Mouse (Mus musculus) CH12.LX (cell line): ENCODE data around the gene Tkfc. TPM values are rescaled to one million over a fixed set of nuclear protein-coding genes. Genes with fewer than 3 reads are reported as not detected.

Experiments used
- DNase-seq: peaks from one replicate; pipeline ENCODE4 v3.0.0-alpha.2; 2013; ENCODE audit errors: extremely low read depth
- H3K27ac ChIP-seq: 2 replicates; pipeline ENCODE4 v1.5.1; 2012; ENCODE audit warnings: low read depth, mild to moderate bottlenecking, control low read depth, moderate library complexity; ENCODE audit not compliant: insufficient read depth
- H3K27me3 ChIP-seq: replicated peaks from 2 replicates; pipeline ENCODE3; 2012; ENCODE audit warnings: inconsistent platforms
- H3K36me3 ChIP-seq, 2 experiments: replicated peaks in 1 of 2; 2 replicates each; pipeline versions ENCODE3 to v1.6.1; 2012; ENCODE audit warnings: inconsistent platforms in 1 of 2, low read length in 1 of 2, mild to moderate bottlenecking in 1 of 2, mixed read lengths in 1 of 2, moderate library complexity in 1 of 2; ENCODE audit not compliant: control insufficient read depth in 1 of 2, insufficient read depth in 1 of 2
- H3K4me1 ChIP-seq, 2 experiments: 2 replicates each; pipeline ENCODE4 v1.6.1; 2012; ENCODE audit warnings: inconsistent platforms in 1 of 2, moderate library complexity in 1 of 2; ENCODE audit not compliant: insufficient read depth in 2 of 2, control insufficient read depth in 1 of 2
- H3K4me2 ChIP-seq: 2 replicates; pipeline ENCODE4 v1.6.1; 2012; ENCODE audit warnings: low read depth, mild to moderate bottlenecking, control low read depth; ENCODE audit not compliant: poor library complexity, insufficient read depth, severe bottlenecking
- H3K4me3 ChIP-seq, 3 experiments: fragments of 150-350 bp in 1 of 3; sonication (generic) in 1 of 3; replicated peaks in 1 of 3; 2 replicates each; pipeline versions ENCODE3 to v1.5.1; 2011 to 2012; ENCODE audit warnings: low read depth in 2 of 3, low read length in 2 of 3, mild to moderate bottlenecking in 2 of 3, moderate library complexity in 2 of 3, control low read depth in 1 of 3, improper control_type of control experiment in 1 of 3, inconsistent platforms in 1 of 3, mixed read lengths in 1 of 3; ENCODE audit not compliant: poor library complexity in 1 of 3
- H3K79me2 ChIP-seq: replicated peaks from 2 replicates; pipeline ENCODE4 v1.6.1; 2012; ENCODE audit warnings: mild to moderate bottlenecking, moderate library complexity; ENCODE audit not compliant: control insufficient read depth, poor library complexity, insufficient read depth, severe bottlenecking; ENCODE audit errors: extremely low read depth
- H3K9ac ChIP-seq: 2 replicates; pipeline ENCODE4 v1.6.1; 2012; ENCODE audit warnings: low read depth, mild to moderate bottlenecking, control low read depth, moderate library complexity; ENCODE audit not compliant: insufficient read depth
- H3K9me3 ChIP-seq: replicated peaks from 2 replicates; pipeline ENCODE3; 2012; ENCODE audit warnings: low read length, inconsistent platforms, mixed read lengths
- CHD1 ChIP-seq: IDR thresholded peaks from 2 replicates; pipeline ENCODE4 v1.6.1; 2012; ENCODE audit warnings: low read depth, low read length, improper control_type of control experiment, inconsistent platforms
- ELF1 ChIP-seq: IDR thresholded peaks from 2 replicates; pipeline ENCODE4 v1.6.1; 2014; ENCODE audit warnings: low read depth, mild to moderate bottlenecking, inconsistent platforms, low read length, improper control_type of control experiment
- GABPA ChIP-seq: IDR thresholded peaks from 2 replicates; pipeline ENCODE4 v1.6.1; 2012; ENCODE audit warnings: low read depth, low read length, improper control_type of control experiment, inconsistent platforms; ENCODE audit not compliant: insufficient replicate concordance
- KAT2A ChIP-seq: IDR thresholded peaks from 2 replicates; pipeline ENCODE4 v1.6.1; 2012; ENCODE audit warnings: low read length, improper control_type of control experiment, inconsistent platforms; ENCODE audit not compliant: insufficient replicate concordance
- MXI1 ChIP-seq: IDR thresholded peaks from 2 replicates; pipeline ENCODE4 v1.6.1; 2011; ENCODE audit warnings: mild to moderate bottlenecking, low read depth, low read length, improper control_type of control experiment
- POLR2A ChIP-seq: IDR thresholded peaks from 2 replicates; pipeline ENCODE4 v1.6.1; 2011; ENCODE audit warnings: low read depth, mild to moderate bottlenecking, improper control_type of control experiment, low read length
- SIN3A ChIP-seq: IDR thresholded peaks from 2 replicates; pipeline ENCODE4 v1.6.1; 2012; ENCODE audit warnings: low read length, improper control_type of control experiment, inconsistent platforms
- TBP ChIP-seq: conservative IDR thresholded peaks from 2 replicates; pipeline ENCODE4 v1.6.1; 2011; ENCODE audit warnings: low read depth, low read length, improper control_type of control experiment
- USF2 ChIP-seq: conservative IDR thresholded peaks from 2 replicates; pipeline ENCODE4 v1.6.1; 2011; ENCODE audit warnings: low read depth, low read length, improper control_type of control experiment
- ZC3H11A ChIP-seq: IDR thresholded peaks from 2 replicates; pipeline ENCODE4 v1.6.1; 2012; ENCODE audit warnings: low read depth, mild to moderate bottlenecking, inconsistent platforms, low read length, improper control_type of control experiment
- ZKSCAN1 ChIP-seq: IDR thresholded peaks from 2 replicates; pipeline ENCODE4 v1.6.1; 2012; ENCODE audit warnings: low read depth, inconsistent platforms, low read length, improper control_type of control experiment, borderline replicate concordance
- dilution Hi-C: fragments of 300-500 bp; cut with MboI; formaldehyde crosslinking; loops from 2 replicates; pipeline ENCODE4 v1.14.3; 2020; ENCODE audit warnings: low sequenced_read_pairs; ENCODE audit not compliant: extremely low pct_unique_long_range_greater_than_20kb, extremely low pct_ligation_motif_present
- in situ Hi-C: fragments of 300-500 bp; cut with MboI; formaldehyde crosslinking; loops from 3 replicates; pipeline ENCODE4 v1.14.3; 2019; ENCODE audit warnings: low sequenced_read_pairs, low pct_ligation_motif_present, low pct_unique_long_range_greater_than_20kb, mixed read lengths
- polyA plus RNA-seq: library from polyadenylated mRNA; unstranded; fragments of >175 nt; gene quantifications from 2 replicates; pipeline ENCODE4 v1.2.1, GENCODE M21; 2012; ENCODE audit warnings: low read depth; ENCODE audit not compliant: insufficient read length
- total RNA-seq, 2 experiments: library from RNA; depleted of rRNA; stranded (reverse); fragments of 300-350 nt in 1 of 2; fragments of >200 nt in 1 of 2; gene quantifications; 2 replicates each; pipeline ENCODE4 v1.2.3; 2012 to 2014

Gene Tkfc
- total and polyA plus RNA-seq, 3 experiments: 2.4 to 15.0 (median 11.0) TPM

DNA sequence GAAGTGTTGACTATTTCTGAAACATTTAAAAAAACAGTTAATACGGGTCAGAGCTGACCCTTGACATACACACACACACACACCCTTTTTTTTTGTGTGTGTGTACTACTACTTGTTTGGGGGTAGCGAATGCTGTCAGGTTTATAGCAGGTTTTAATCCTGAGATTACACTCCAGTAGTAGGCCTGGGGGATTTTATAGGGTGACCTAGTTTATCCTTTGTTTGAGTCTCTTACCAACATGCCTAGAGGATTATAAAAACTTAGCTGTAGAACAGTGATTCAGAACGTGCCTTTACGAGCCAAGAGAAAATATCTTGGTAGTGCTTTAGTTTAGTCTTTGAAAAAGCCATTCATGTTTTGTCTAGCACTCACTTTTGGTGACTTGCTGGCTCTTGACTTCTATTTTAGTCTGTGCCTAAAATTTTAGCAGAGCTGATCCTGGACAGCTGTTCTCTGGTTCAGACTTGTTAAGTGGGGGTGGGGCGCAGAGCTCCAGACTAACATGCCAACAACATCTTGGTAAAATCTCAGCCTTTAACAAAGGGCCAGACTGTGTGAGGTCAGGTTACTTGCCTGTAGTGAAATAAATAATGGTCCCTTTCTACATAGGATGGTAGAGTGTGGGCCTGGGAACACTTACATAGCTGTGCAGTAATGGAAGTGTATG, 3.3 kb upstream of the Tkfc start:
- Histone ChIP-seq H3K9me3 (no peaks in the 10 kb centered on the region), H3K9ac (no peak overlapping the region), H3K4me3 (no peak overlapping the region), H3K27me3 (no peaks in the 10 kb centered on the region), H3K4me1 (peaks cover under 1 to 36% of the 10 kb centered on the region in 2 experiments), H3K36me3 (peaks cover 56 to 69% of the 10 kb centered on the region in 2 experiments), H3K79me2 (peaks cover 42% of the 10 kb centered on the region), H3K4me2 (no peak overlapping the region), H3K27ac (no peak overlapping the region)
- no peak for TF ChIP-seq USF2
- TF ChIP-seq ZKSCAN1: no peak
- TF ChIP-seq KAT2A: no peak
- TF ChIP-seq GABPA: no peak
- no peak for TF ChIP-seq MXI1
- TF ChIP-seq SIN3A: no peak
- no peak for DNase-seq
- dilution Hi-C loops (no loop called here), in situ Hi-C loops (no loop called here)

DNA sequence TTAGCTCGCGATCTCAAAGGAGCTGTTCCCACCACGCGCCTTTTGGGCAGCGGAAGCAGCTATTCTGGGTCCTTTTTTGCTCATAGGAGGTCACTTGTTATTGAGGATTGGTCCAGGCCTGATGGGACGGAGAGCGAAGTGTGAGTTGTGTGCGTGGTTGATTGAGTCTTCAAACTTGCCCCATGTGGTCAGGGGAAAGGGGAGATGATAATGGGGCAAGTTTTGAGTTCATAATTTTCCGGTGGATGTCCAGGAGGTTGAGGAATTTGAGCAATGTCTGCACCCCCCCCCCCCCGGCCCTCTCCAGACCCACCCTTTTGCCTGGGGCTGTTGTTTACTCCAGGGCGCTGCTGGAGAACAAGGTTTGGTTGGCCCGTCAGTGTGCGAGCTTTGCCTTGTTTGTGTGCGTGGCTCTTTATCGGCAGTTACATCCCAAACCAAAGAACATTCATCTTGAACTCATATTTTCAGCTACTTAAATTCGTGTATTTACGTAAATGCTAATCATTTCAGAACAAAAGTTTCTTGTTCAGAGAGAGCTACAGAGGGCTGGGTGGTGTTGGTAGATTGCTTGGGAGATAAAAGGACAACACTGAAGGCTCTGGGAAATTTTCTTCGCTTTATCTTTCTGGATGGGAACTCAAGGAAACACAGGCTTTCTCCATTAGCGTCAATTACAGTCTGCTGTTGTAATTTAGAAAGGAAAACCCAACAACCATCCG, 608 bp upstream of the Tkfc start:
- peak overlapping the region; percentile 79 to 98 (median 93) for H3K4me3 ChIP-seq
- peak overlapping the region; percentile 61; the same call in 1 of the 2 replicates for H3K27ac ChIP-seq
- no peak for DNase-seq
- H3K36me3 ChIP-seq: peaks cover 32 to 44% of the 10 kb centered on the region in 2 experiments
- peaks cover 13 to 58% of the 10 kb centered on the region in 2 experiments for H3K4me1 ChIP-seq
- no peak for TF ChIP-seq ZC3H11A
- peak; percentile 59; the same call in 1 of the 2 replicates for TF ChIP-seq CHD1
- TF ChIP-seq ELF1: no peak
- H3K4me2 ChIP-seq: peak overlapping the region; percentile 96
- H3K79me2 ChIP-seq: peaks cover 41% of the 10 kb centered on the region
- dilution Hi-C loops: no loop called here
- H3K9ac ChIP-seq: peak overlapping the region; percentile 96
- no peaks in the 10 kb centered on the region for H3K9me3 ChIP-seq
- in situ Hi-C loops: no loop called here
- no peaks in the 10 kb centered on the region for H3K27me3 ChIP-seq

GRCm38 (mm10) chr19:10604534-10604933, 920 bp downstream of the Tkfc start:
- in situ Hi-C loops (loop anchor here (5.0 kb wide), 1 partner anchor 42 kb away; no protein-coding TSS in a partner anchor), dilution Hi-C loops (no loop called here)
- Histone ChIP-seq H3K4me3 (peak overlapping the region; percentile 44 to 98 (median 65)), H3K9ac (peak overlapping the region; percentile 86), H3K27me3 (no peaks in the 10 kb centered on the region), H3K36me3 (peaks cover 24 to 42% of the 10 kb centered on the region in 2 experiments), H3K9me3 (no peaks in the 10 kb centered on the region), H3K79me2 (peaks cover 35% of the 10 kb centered on the region), H3K4me1 (peaks cover 13 to 69% of the 10 kb centered on the region in 2 experiments), H3K27ac (peak overlapping the region; percentile 73), H3K4me2 (peak overlapping the region; percentile 85)
- DNase-seq: no peak
- TF ChIP-seq TBP: no peak
- TF ChIP-seq ZKSCAN1: no peak
- no peak for TF ChIP-seq ELF1
- no peak for TF ChIP-seq CHD1
- TF ChIP-seq POLR2A: no peak
